Mouse (Mus musculus) G1E (cell line): ENCODE measurements around the gene Glod4.

Source experiments
- GATA2 ChIP-seq: IDR thresholded peaks from 2 replicates; pipeline ENCODE4 v1.6.1; 2012; ENCODE audit warnings: low read depth, low read length, inconsistent platforms, borderline replicate concordance
- POLR2AphosphoS5 ChIP-seq: IDR thresholded peaks from 2 replicates; pipeline ENCODE4 v1.6.1; 2012; ENCODE audit warnings: low read depth, low read length, inconsistent platforms; ENCODE audit not compliant: insufficient replicate concordance

DNA sequence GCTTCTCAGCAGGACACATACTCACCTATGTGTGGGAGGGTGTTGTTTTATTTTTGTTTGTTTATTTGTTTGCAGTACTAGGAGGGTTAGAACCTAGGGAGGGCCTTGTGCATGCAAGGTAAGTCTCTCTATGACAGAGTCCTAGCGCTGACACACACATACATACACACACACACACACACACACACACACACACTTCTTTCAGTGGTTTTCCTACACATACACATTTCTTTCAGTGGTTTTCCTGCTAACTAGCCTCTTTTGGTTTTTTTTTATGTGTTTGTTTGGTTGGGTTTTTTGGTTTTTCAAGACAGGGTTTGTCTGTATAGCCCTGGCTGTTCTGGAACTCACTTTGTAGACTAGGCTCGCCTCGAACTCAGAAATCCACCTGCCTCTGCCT, 133.1 kb downstream of the Glod4 start:
- no peak for TF ChIP-seq POLR2AphosphoS5
- TF ChIP-seq GATA2: no peak
